Mouse (Mus musculus): Measurements from ENCODE around the gene Gclc. TPM values are rescaled to one million over a fixed set of nuclear protein-coding genes. Genes with fewer than 3 reads are reported as not detected.
A peak's percentile ranks its signal among the peaks of the same experiment; 100 is the strongest.

Gene Gclc
- total RNA-seq, 4 experiments from 2014 or later = 11.7 to 14.3 (median 12.5) TPM

- DNase-seq (ENCODE audit: low spot score) = no peak
Measured at GRCm38 (mm10) chr9:77782201-77782600, 27.9 kb downstream of the Gclc start.

DNA sequence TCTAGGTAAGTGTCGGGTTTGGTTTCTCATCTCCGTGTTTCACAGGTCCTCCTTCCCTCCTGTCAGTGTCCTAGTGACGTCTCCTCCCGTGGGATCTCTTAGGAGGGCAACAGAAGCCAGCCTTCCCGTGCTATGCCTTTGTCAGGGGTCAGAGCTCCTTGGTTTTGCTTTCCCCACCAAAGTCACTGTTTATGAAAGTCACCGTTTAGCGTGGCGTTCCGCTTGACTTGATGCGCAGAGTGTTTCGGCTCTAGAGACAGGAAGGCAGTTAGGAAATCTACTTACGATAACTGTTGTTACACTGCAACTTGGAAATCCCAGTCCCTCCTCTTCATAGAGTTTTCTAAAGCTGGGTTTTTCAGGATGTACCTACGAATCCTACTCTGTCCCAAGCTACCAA, 28.7 kb downstream of the Gclc start:
- no peak for DNase-seq (ENCODE audit: low spot score)

GRCm38 (mm10) chr9:77785466-77785865, 31.1 kb downstream of the Gclc start:
- DNase-seq (ENCODE audit: low spot score) = no peak

- DNase-seq (ENCODE audit: low spot score) = no peak
Measured at GRCm38 (mm10) chr9:77787936-77788335, 33.6 kb downstream of the Gclc start.

DNA sequence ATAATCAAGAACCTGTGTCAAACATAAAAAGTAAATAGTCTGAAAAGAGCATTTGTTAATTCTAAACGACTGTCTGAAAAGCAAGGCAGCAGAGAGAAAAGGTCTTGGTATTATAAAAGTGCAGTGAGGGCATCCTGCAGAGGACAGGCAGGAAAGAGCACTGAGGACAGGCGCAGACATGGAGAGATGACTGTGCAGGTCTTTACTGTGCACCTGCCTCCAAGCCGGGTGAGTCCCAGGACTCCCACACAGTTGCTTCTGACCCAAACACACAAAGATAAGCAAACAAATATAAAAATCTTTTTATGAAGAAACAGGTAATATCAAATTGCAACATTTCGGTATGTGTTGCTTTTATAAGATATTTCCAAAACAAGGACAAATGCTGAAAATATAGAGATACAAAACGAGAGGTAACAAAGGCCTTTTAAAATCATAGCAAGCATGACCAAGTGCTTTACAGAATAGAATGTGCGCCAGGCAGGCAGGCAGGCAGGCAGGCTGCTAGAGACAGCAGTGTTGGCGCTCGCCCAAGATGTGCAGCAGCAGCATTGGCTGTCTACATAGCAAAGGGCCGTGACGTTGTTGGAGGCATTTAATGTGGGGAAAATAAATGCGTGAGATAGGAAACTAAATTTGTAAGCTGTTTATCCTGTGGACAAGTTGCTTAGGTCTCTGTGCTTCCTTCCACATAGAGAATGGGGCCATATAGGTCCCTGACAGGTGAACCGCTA, 35.4 kb downstream of the Gclc start:
- DNase-seq (ENCODE audit: low spot score) = no peak

- no peak for DNase-seq (ENCODE audit: low spot score)
Measured at GRCm38 (mm10) chr9:77793838-77794237, 39.5 kb downstream of the Gclc start.

DNA sequence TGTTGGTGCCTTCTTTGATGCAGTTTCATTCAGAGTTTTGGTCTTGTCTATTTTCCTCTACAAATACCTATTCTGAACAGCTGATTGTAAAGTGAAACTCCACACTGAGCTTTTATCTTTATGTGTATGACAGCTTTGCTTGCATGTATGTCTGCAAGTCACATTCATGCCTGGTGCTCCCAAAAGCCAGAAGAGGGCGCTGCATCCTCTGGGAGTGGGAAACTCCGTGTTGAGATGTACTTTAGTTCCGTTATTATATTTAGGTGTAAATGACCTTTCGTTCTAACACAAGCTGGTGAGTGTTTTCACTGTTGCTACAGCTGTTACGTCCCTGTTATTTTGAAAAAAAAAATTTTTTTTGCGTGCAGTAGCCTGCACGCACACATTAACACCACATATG, 48.1 kb downstream of the Gclc start:
- DNase-seq (ENCODE audit: low spot score) = peak; percentile 36

GRCm38 (mm10) chr9:77806426-77806825, 52.1 kb downstream of the Gclc start:
- no peak for DNase-seq (ENCODE audit: low spot score)

DNA sequence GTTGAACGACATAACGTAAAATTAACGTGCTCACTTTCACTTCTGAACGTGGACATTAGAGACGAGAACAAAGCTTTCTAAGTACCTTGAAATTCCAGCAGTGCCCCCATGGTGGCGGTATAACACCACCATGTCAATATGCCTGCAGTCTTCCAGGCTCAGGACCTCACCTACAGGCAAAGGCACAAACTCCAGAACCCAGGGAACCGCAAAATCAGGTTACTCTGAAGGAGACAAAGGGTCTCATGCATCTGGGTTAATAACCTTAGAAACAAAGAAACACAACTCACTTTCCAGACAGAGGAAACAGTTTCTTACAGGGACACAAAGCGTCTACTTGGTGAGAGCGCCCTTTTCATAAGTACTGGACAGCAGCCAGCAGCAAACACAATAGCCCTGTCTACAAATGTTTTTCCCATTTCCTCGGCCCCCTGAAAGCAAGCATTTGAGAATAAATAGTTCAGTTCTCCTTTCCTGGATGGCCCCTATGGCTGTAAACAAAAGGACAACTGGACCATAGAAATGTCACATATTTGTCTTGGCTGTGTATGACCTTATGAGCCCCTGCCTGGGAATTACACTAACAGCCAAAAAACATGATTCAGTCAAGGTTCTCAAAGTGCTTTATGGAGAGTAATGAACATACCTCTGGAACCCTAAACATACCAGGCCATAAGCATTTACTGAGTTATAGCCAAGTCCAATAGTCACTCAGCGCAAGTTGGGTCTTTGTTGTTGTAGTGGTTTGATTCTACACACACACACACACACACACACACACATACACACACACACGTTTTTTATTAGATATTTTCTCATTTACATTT, 52.7 kb downstream of the Gclc start:
- peak; percentile 91 for DNase-seq (ENCODE audit: low spot score)

DNA sequence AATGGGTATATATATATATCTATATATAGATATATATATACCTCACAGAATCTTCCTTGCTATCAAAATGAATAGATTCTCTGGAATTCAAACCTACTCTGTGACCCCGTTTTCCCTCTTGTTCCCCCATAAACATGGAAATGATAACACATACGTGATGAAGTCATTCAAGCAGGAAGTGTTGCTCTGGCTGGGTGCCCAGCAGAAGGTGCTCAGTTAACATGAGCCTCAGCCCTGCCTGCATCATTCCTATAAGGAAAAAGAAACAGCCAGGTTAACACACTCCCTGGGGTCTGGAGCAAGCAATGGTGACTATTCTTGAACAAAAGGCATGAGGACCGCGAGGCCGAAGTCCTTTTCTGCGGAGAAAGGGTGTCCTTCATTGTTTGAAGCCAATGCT, 54.1 kb downstream of the Gclc start:
- peak; percentile 21 for DNase-seq (ENCODE audit: low spot score)

DNA sequence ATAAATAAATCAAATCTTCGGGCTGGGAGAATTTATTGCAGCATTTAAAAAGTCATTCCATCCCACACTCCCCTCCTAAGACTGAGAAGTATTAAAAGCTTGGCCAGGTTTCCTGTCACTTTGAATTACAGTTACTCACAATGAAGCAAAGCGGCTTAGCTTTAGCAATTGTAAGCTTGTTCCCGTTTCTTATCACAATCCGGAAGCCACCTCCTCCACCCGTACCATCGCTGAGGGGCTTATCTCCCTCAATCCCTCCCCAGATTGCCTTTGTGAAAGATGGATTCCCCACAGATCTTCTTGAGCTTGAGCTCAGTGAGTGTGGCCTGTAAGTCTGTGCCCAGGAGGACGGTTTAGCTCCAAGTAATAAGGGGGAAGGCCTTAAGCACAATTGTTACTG, 64.5 kb downstream of the Gclc start:
- DNase-seq (ENCODE audit: low spot score) = no peak

DNA sequence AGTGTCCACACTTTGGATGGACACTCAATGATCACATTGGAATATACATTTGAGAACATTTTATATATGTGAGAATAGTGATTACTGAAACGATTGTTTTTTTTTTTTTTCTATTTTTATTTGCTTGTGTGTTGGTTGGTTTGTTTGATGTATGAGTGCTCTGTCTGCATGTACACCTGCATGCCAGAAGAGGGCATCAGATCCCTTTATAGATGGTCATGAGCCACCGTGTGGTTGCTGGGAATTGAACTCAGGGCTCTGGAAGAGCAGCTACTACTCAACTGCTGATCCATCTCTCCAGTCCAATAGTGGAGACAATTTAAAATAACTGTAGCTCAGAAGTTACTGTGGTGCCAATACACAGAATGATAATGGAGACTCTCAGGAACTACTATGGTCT, 65.0 kb downstream of the Gclc start:
- DNase-seq (ENCODE audit: low spot score) = no peak

- peak; percentile 58 for DNase-seq (ENCODE audit: low spot score)
Measured at GRCm38 (mm10) chr9:77820836-77821235, 66.5 kb downstream of the Gclc start.

DNA sequence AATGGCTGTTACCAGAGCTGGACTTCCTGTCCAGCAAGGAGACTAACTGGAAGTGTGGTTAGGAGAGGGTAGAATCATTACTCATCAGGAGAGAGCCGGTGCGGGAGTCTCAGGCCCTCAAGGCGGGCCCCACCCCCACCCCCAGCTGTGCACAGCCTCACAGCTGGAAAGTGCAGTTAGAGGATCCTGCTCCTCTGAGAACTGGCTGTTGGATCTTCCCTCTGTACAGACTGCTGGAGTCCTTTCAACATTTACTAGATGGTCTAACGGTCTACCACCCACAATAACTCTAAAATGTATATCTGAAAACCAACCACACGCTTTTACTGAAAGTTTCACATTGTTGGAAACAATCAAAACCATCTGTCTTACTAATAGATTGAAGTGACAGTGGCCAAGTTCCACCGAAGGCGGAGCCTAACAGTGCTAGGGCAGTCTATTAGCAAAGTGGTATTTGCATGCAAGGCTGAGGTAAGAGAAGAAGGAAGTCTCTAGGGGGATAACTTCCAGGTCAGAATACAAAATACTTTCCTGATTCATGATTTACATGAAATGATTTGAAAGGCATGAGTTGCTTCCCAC, 71.1 kb downstream of the Gclc start:
- peak; percentile 34 for DNase-seq (ENCODE audit: low spot score)

DNA sequence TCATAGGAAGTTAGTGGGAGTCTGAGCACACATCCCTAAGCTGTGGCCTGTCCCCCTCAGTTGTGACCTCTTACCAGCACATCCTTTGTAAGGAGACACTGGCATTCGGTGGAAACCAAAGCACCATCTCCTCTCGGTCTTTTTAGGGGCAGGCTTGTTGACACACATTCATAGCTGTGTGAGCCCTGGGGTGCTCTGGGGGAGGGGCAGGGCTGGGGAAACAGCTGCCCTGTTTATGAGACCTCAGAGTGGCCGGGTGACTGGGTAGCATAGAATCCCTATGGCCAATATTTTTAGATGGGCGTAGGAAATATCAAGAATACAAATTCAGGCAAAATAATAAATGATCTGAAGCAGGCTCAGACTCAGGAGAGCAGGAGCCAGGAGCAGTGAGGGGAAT, 71.9 kb downstream of the Gclc start:
- DNase-seq (ENCODE audit: low spot score) = no peak

DNA sequence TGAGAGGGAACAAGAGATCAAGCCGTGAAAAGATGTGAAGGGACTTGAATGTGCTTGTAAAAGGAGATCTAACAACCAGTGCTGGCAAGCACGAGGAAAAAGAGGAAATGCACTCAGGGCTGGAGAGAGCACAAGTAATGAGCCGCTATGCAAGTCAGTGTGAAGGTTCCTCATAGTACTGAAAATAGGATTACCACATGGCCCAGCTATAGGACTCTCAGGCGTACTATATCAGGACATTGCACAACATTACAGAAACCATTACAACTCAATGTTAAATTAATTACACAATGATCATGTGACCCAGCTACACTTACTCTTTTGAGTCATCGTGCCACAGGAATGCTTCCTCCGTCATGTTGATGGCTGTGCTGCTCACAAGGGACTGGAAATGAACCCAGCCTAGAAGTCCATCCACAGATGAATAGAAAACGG, 74.2 kb downstream of the Gclc start:
- DNase-seq (ENCODE audit: low spot score) = peak; percentile 50

DNA sequence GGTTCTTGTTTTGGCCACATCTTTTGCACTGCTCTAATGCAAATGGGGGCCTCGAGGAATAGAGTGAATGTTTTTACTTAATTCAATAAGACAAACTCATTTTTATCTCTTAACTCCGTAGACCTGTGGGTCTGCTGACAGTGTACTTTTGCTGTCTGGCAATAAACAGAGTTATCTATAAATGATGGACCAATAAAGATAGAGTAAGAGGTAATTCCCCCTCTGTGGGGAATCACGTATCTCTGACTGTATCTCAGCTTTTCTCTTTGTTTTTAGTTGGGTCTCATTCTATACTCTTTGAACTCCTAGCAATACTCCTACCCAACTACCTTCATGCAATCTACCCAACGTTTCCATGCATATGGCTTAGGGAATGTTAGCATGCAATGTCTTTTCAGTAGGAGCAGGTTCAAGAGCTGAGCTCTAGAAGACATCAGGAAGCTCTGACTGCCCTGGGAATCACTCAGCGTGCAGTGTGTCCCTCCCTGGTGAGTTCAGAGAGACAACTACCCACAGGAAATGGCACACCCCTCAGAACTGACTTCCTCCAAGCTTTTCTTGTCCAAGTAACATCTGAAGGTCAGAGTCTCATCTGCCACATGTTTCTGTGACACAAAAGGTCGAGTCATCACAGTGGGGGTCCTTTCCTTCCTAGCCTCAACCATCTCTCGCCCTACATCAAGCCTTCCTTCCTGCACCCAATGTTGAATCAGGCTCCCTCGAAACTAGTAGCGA, 80.1 kb downstream of the Gclc start:
- DNase-seq (ENCODE audit: low spot score) = peak; percentile 48

DNA sequence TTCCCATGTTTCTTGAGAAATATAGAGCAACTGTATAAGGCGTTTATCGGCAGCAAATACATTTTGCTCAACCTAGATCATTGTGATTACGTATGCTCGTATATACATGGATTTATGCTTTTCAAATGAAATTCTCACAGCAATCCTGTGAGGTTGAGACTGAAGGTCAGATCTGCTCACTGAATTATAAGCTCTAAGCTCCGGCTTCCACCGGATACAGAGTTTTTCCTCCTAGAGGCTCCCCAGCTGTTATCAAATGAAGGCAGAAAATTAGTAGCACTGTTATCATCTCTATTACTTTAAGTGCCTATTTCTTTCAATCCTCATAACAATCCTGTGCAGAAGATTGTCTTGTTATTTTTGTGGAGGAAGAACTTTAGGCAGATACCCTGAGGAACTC, 80.8 kb downstream of the Gclc start:
- DNase-seq (ENCODE audit: low spot score) = no peak

DNA sequence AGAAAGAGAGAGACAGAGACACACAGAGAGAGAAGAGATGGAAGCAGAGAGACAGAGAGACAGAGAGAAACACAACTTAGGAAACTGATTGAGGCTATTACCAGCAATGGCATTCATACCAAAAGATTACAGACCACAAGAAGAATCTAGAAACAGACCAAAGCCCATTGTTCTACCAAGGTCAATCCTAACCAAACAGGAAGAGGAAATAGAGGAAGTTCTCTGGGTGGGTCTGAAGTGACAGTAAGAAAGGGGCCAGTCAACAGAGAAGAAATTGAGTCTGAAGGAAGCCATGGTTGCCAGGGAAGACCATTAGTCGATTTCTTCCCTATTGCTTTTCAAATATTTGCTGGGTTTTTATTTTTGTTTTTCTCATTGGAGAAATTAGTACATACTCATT, 81.4 kb downstream of the Gclc start:
- peak; percentile 44 for DNase-seq (ENCODE audit: low spot score)

DNA sequence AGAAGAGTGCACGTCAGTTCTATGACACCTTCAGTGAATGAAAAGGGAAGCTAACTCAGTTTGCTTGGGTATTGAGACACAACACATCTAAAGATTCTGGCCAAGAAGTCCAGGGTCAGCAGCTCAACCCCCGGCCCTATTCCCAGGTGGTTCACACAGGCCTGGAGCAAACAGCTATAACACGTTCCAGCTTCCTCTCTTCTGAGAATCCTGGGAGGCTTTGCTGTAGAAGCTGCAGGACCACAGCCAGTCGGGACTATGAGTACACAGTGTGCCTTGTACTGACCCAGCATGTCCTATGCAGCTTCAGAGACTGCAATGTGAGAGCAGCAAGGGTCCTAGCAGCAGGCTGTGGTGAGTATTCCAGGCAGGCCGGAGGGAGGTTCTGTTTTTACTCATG, 84.3 kb downstream of the Gclc start:
- peak; percentile 71 for DNase-seq (ENCODE audit: low spot score)

Data from heart, adult 8-10 months (tissue).